Mouse (Mus musculus): Measurements from ENCODE around the gene Bcat1. TPM values are rescaled to one million over a fixed set of nuclear protein-coding genes. Genes with fewer than 3 reads are reported as not detected.

Bcat1 gene
- polyA plus RNA-seq, 2 experiments = 10.9 to 34.0 TPM

DNA sequence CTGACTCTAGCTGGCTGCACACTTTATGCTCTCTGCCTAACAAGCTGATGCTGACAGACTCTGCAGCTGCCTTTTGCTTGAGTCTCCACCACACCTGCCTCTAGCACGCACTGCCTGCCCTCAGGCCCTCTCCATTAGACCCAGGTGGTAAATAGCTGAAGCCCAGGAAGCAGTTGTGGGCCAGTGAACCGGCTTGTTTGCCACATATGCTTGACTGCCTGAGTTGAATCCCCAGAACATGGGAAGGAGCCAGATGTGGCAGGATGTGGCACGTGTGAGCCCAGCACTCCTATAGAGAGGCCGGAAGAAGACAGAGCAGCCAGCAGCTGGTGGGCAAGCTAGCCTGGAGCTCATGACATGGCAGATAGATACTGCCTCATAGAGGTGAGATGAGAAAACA lies 55.4 kb downstream of the Bcat1 start:
- no peak for TF ChIP-seq POLR2A (IDR thresholded peaks at IDR 0.05; ENCODE audit: borderline replicate concordance, extremely low read depth, insufficient read depth, insufficient read length)
- no peak for DNase-seq (ENCODE audit: low spot score)
- ATAC-seq (ENCODE audit: low FRiP score, low read depth) = no peak
- WGBS = 38% methylated on average over 4 of the region's 4 CpGs
- H3K4me3 ChIP-seq (replicated peaks; ENCODE audit: low read length) = no peak overlapping the region
- H3K4me2 ChIP-seq (replicated peaks; ENCODE audit: low read depth, low read length, severe bottlenecking) = no peak overlapping the region
- no peaks in the 10 kb centered on the region for H3K4me1 ChIP-seq (ENCODE audit: control insufficient read depth, insufficient read depth, low read length)
- no peak overlapping the region for H3K27ac ChIP-seq (replicated peaks; ENCODE audit: low read depth, low read length)
- H3K9me3 ChIP-seq (ENCODE audit: control insufficient read depth, low read length) = no peaks in the 10 kb centered on the region
- H3K36me3 ChIP-seq (ENCODE audit: control insufficient read depth, insufficient read depth, low read length) = peaks cover 3% of the 10 kb centered on the region; the same call in 1 of the 2 replicates
- no peak overlapping the region for H3K9ac ChIP-seq (ENCODE audit: low read depth, low read length, severe bottlenecking)
- H3K27me3 ChIP-seq (ENCODE audit: control insufficient read depth, insufficient read depth, low read length) = no peaks in the 10 kb centered on the region

DNA sequence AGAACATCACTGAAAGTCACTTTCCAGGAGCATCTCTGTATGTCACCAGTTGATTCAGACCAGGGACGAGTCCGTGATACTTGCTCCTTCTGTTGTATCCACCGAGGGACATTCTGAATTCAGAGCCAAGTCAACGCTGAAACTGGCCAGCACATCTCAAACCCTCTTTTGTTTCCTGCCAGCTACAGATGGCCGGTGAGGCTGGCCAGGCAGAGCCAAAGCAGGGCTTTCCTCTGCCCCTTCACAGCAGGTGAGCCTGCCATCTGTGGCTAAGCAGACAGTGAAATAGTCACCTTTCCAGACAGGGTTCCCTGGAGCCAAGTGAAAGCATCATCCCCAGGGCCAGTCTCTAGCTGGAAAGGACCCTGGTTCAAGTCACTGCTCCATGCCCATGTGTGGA lies 57.7 kb downstream of the Bcat1 start:
- no peaks in the 10 kb centered on the region for H3K4me1 ChIP-seq (ENCODE audit: control insufficient read depth, insufficient read depth, low read length)
- ATAC-seq (ENCODE audit: low FRiP score, low read depth) (no peak), DNase-seq (ENCODE audit: low spot score) (no peak)
- no peak overlapping the region for H3K27ac ChIP-seq (replicated peaks; ENCODE audit: low read depth, low read length)
- no peak overlapping the region for H3K4me3 ChIP-seq (replicated peaks; ENCODE audit: low read length)
- H3K9me3 ChIP-seq (ENCODE audit: control insufficient read depth, low read length) = no peaks in the 10 kb centered on the region
- H3K36me3 ChIP-seq (ENCODE audit: control insufficient read depth, insufficient read depth, low read length) = peaks cover 3% of the 10 kb centered on the region; the same call in 1 of the 2 replicates
- WGBS = 95% methylated on average over 5 of the region's 5 CpGs
- H3K9ac ChIP-seq (ENCODE audit: low read depth, low read length, severe bottlenecking) = no peak overlapping the region
- TF ChIP-seq POLR2A (IDR thresholded peaks at IDR 0.05; ENCODE audit: borderline replicate concordance, extremely low read depth, insufficient read depth, insufficient read length) = no peak
- H3K27me3 ChIP-seq (ENCODE audit: control insufficient read depth, insufficient read depth, low read length) = no peaks in the 10 kb centered on the region
- no peak overlapping the region for H3K4me2 ChIP-seq (replicated peaks; ENCODE audit: low read depth, low read length, severe bottlenecking)

DNA sequence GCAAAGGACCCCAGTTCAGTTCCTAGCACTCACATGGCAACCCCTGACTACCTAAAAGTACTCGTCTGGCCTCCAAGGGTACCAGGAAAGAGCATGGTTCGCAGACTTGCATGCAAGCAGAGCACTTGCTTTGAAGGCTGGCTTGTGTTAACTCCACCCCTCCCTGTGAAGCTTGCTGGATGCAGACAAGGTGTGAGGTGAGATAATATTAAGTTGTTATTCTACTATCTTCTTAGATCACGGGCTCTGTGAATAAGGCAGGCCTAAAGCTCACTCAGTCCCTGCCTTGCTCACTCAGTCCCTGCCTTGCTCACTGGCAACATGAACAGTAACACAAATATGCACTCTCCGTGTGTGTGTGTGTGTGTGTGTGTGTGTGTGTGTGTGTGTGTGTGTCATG lies 58.5 kb downstream of the Bcat1 start:
- H3K27me3 ChIP-seq (ENCODE audit: control insufficient read depth, insufficient read depth, low read length) = no peaks in the 10 kb centered on the region
- no peak for TF ChIP-seq POLR2A (IDR thresholded peaks at IDR 0.05; ENCODE audit: borderline replicate concordance, extremely low read depth, insufficient read depth, insufficient read length)
- H3K9me3 ChIP-seq (ENCODE audit: control insufficient read depth, low read length) = no peaks in the 10 kb centered on the region
- no peak overlapping the region for H3K27ac ChIP-seq (replicated peaks; ENCODE audit: low read depth, low read length)
- no peak overlapping the region for H3K9ac ChIP-seq (ENCODE audit: low read depth, low read length, severe bottlenecking)
- no peak overlapping the region for H3K4me2 ChIP-seq (replicated peaks; ENCODE audit: low read depth, low read length, severe bottlenecking)
- peaks cover 3% of the 10 kb centered on the region; the same call in 1 of the 2 replicates for H3K36me3 ChIP-seq (ENCODE audit: control insufficient read depth, insufficient read depth, low read length)
- H3K4me3 ChIP-seq (replicated peaks; ENCODE audit: low read length) = no peak overlapping the region
- 91% methylated on average over 4 of the region's 4 CpGs for WGBS
- DNase-seq (ENCODE audit: low spot score) (no peak), ATAC-seq (ENCODE audit: low FRiP score, low read depth) (no peak)
- no peaks in the 10 kb centered on the region for H3K4me1 ChIP-seq (ENCODE audit: control insufficient read depth, insufficient read depth, low read length)

DNA sequence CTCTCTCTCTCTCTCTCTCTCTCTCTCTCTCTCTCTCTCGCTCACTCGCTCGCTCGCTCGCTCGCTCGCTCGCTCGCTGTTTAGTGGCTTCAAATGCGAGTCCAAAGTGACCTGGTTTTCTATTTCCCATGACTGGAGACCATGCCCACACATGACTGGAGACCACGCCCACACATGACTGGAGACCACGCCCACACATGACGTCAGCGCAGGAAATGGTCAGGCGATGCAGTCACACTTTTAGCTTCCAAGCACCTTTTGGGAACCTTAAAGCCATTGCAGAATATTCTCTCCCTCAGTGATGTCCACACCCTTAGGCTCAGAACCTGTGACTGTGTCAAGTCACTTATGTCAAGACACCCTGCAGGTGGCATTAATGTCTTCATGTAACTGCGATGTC lies 59.3 kb downstream of the Bcat1 start:
- Histone ChIP-seq H3K27me3 (ENCODE audit: control insufficient read depth, insufficient read depth, low read length) (no peaks in the 10 kb centered on the region), H3K4me1 (ENCODE audit: control insufficient read depth, insufficient read depth, low read length) (no peaks in the 10 kb centered on the region), H3K36me3 (ENCODE audit: control insufficient read depth, insufficient read depth, low read length) (peaks cover 3% of the 10 kb centered on the region; the same call in 1 of the 2 replicates), H3K9me3 (ENCODE audit: control insufficient read depth, low read length) (no peaks in the 10 kb centered on the region), H3K4me3 (replicated peaks; ENCODE audit: low read length) (no peak overlapping the region), H3K9ac (ENCODE audit: low read depth, low read length, severe bottlenecking) (no peak overlapping the region), H3K4me2 (replicated peaks; ENCODE audit: low read depth, low read length, severe bottlenecking) (no peak overlapping the region), H3K27ac (replicated peaks; ENCODE audit: low read depth, low read length) (no peak overlapping the region)
- whole genome bisulfite sequencing = 95% methylated on average over 16 of the region's 16 CpGs
- ATAC-seq (ENCODE audit: low FRiP score, low read depth) (no peak), DNase-seq (ENCODE audit: low spot score) (no peak)
- no peak for TF ChIP-seq POLR2A (IDR thresholded peaks at IDR 0.05; ENCODE audit: borderline replicate concordance, extremely low read depth, insufficient read depth, insufficient read length)

DNA sequence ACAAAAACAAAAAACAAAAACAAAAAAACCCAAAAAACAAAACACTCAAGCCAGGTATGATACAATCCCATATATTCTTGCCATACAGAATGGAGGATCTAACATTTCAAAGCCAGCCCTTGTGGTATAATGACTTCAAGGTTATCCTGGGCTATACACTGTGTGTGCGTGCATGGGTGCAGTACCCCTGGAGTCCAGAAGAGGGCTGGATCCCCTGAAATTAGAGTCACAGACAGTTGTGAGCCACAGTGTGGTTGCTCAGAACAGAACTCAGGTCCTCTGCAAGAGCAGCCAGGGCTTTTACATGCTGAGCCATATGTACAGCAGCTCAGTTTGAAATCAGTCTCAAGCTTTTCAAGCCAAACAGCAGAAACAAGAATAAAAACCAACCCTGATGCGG lies 61.0 kb downstream of the Bcat1 start:
- H3K9ac ChIP-seq (ENCODE audit: low read depth, low read length, severe bottlenecking) = no peak overlapping the region
- no peak for TF ChIP-seq POLR2A (IDR thresholded peaks at IDR 0.05; ENCODE audit: borderline replicate concordance, extremely low read depth, insufficient read depth, insufficient read length)
- H3K27ac ChIP-seq (replicated peaks; ENCODE audit: low read depth, low read length) = no peak overlapping the region
- DNase-seq (ENCODE audit: low spot score) = no peak
- H3K9me3 ChIP-seq (ENCODE audit: control insufficient read depth, low read length) = no peaks in the 10 kb centered on the region
- no peaks in the 10 kb centered on the region for H3K4me1 ChIP-seq (ENCODE audit: control insufficient read depth, insufficient read depth, low read length)
- H3K27me3 ChIP-seq (ENCODE audit: control insufficient read depth, insufficient read depth, low read length) = no peaks in the 10 kb centered on the region
- peaks cover 3% of the 10 kb centered on the region; the same call in 1 of the 2 replicates for H3K36me3 ChIP-seq (ENCODE audit: control insufficient read depth, insufficient read depth, low read length)
- WGBS = 98% methylated on average over 2 of the region's 2 CpGs
- H3K4me3 ChIP-seq (replicated peaks; ENCODE audit: low read length) = no peak overlapping the region
- no peak for ATAC-seq (ENCODE audit: low FRiP score, low read depth)
- H3K4me2 ChIP-seq (replicated peaks; ENCODE audit: low read depth, low read length, severe bottlenecking) = no peak overlapping the region

DNA sequence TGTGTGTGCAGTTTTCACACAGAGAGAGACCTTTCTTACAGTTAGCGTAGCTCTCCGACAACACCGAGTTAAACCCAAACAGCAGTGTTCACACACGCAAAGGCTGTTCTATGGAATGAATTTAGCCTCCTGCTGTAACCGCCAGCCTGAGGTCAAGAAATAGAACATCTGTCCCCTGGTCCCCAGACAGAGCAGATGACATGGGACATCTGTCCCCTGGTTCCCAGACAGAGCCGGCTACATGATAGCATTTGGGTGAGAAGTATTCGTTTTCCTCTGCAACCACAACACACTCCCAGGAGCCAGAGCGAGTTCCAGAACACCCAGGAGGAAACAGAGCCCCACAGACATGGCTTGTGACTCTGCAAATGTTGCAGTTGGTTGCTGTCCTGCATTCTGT lies 63.3 kb downstream of the Bcat1 start:
- Histone ChIP-seq H3K4me3 (replicated peaks; ENCODE audit: low read length) (no peak overlapping the region), H3K36me3 (ENCODE audit: control insufficient read depth, insufficient read depth, low read length) (peaks cover 6% of the 10 kb centered on the region; the same call in 1 of the 2 replicates), H3K27ac (replicated peaks; ENCODE audit: low read depth, low read length) (no peak overlapping the region), H3K27me3 (ENCODE audit: control insufficient read depth, insufficient read depth, low read length) (no peaks in the 10 kb centered on the region), H3K9me3 (ENCODE audit: control insufficient read depth, low read length) (no peaks in the 10 kb centered on the region), H3K4me2 (replicated peaks; ENCODE audit: low read depth, low read length, severe bottlenecking) (no peak overlapping the region), H3K9ac (ENCODE audit: low read depth, low read length, severe bottlenecking) (no peak overlapping the region), H3K4me1 (ENCODE audit: control insufficient read depth, insufficient read depth, low read length) (no peaks in the 10 kb centered on the region)
- DNase-seq (ENCODE audit: low spot score) = no peak
- TF ChIP-seq POLR2A (IDR thresholded peaks at IDR 0.05; ENCODE audit: borderline replicate concordance, extremely low read depth, insufficient read depth, insufficient read length) = no peak
- 91% methylated on average over 8 of the region's 8 CpGs for WGBS
- ATAC-seq (ENCODE audit: low FRiP score, low read depth) = no peak

All from limb, embryonic 14.5 days (tissue).